Comparison of ENCODE assay signal across 27 mouse cellular contexts in the genomic region with DNA sequence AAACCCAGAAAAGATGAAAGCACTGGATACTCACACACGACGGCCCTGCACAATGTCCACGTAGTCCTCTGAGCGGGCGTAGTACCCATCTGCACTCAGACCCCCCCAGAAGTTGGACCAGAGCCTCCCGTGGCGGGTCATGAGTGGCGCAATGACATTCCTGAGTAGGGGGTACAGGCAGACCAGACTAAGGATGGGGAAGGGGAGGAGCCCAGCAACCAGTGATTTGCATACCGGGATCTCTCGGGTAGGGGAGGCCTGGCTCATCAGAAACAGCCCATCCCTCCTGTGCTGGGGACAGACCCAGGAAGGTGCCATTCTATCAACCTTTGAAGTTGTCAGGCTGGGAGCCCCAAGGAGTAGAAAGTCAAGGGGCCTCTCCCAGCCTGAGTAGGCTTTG. TPM values are rescaled to one million over a fixed set of nuclear protein-coding genes. Genes with fewer than 3 reads are reported as not detected.
DNase-seq lines count a peak whose midpoint lies in the region; ATAC-seq and TF ChIP-seq lines count a peak whose summit lies in the region.
"Had no signal": no experiment of that assay in that cellular context is flagged by ENCODE, and none has a peak within 500 bp of the region (broad histone marks: within the 10 kb centered on the region; RNA-seq: fewer than 3 reads in every experiment).

No protein-coding gene starts in this region.

- H3K4me2 ChIP-seq in forebrain, embryonic 11.5 days (ENCODE audit: low read depth, low read length, severe bottlenecking): no peak overlapping the region
- no peak overlapping the region for H3K4me2 ChIP-seq in forebrain, postnatal 0 days (ENCODE audit: low read depth)
- no peak overlapping the region for H3K4me2 ChIP-seq in hindbrain, embryonic 12.5 days (replicated peaks)
- no peak overlapping the region for H3K4me2 ChIP-seq in limb, embryonic 11.5 days (ENCODE audit: low read depth, severe bottlenecking)
- H3K4me2 ChIP-seq in embryonic facial prominence, embryonic 13.5 days: peak overlapping the region; percentile 18; the same call in 1 of the 2 replicates
- H3K4me2 ChIP-seq: embryonic facial prominence, embryonic 12.5 days; liver, embryonic 15.5 days; lung, embryonic 14.5 days; neural tube, embryonic 13.5 days had no signal

- H3K27ac ChIP-seq in forebrain, embryonic 11.5 days (ENCODE audit: low read depth, low read length): no peak overlapping the region
- H3K27ac ChIP-seq in forebrain, postnatal 0 days (ENCODE audit: low read depth, low read length): no peak overlapping the region
- H3K27ac ChIP-seq in hindbrain, embryonic 12.5 days: no peak overlapping the region
- no peak overlapping the region for H3K27ac ChIP-seq in hindbrain, embryonic 10.5 days
- H3K27ac ChIP-seq in limb, embryonic 11.5 days (replicated peaks; ENCODE audit: low read depth, low read length): no peak overlapping the region
- H3K27ac ChIP-seq in limb, embryonic 10.5 days: no peak overlapping the region
- H3K27ac ChIP-seq in embryonic facial prominence, embryonic 13.5 days: no peak overlapping the region
- H3K27ac ChIP-seq: embryonic facial prominence, embryonic 12.5 days; liver, embryonic 15.5 days; neural tube, embryonic 13.5 days had no signal

- no peak for DNase-seq in forebrain, embryonic 11.5 days (ENCODE audit: low spot score)
- no peak for DNase-seq in forebrain, postnatal 0 days
- DNase-seq in hindbrain, embryonic 10.5 days (ENCODE audit: low spot score): no peak
- DNase-seq in limb, embryonic 11.5 days (ENCODE audit: low spot score): no peak
- no peak for DNase-seq in limb, embryonic 10.5 days (ENCODE audit: low spot score)
- DNase-seq in gastrocnemius, adult 18-20 months (ENCODE audit: low spot score): no peak
- DNase-seq: adrenal gland, adult 8-10 months; cerebellum, adult 8-10 months; cerebellum, postnatal 25 days; gastrocnemius, postnatal 10 days; heart, postnatal 14 days; kidney, adult 18-20 months; kidney, postnatal 10 days; layer of hippocampus, postnatal 36 days; left cerebral cortex, postnatal 4 days; lung, embryonic 14.5 days; lung, postnatal 14 days; thymus, adult 2 months; thymus, postnatal 36 days had no signal

- H3K27me3 ChIP-seq in forebrain, embryonic 11.5 days (ENCODE audit: control insufficient read depth, insufficient read depth, low read length): no peaks in the 10 kb centered on the region
- H3K27me3 ChIP-seq in forebrain, postnatal 0 days (ENCODE audit: insufficient read depth, low read length): no peaks in the 10 kb centered on the region
- H3K27me3 ChIP-seq in hindbrain, embryonic 12.5 days: no peaks in the 10 kb centered on the region
- H3K27me3 ChIP-seq in hindbrain, embryonic 10.5 days (ENCODE audit: insufficient read depth, poor library complexity, severe bottlenecking): no peaks in the 10 kb centered on the region
- H3K27me3 ChIP-seq in limb, embryonic 11.5 days (ENCODE audit: control insufficient read depth, insufficient read depth, low read length): no peaks in the 10 kb centered on the region
- H3K27me3 ChIP-seq in limb, embryonic 10.5 days (ENCODE audit: low read depth, poor library complexity, severe bottlenecking): no peaks in the 10 kb centered on the region
- no peaks in the 10 kb centered on the region for H3K27me3 ChIP-seq in embryonic facial prominence, embryonic 13.5 days
- H3K27me3 ChIP-seq: embryonic facial prominence, embryonic 12.5 days; liver, embryonic 15.5 days; neural tube, embryonic 13.5 days had no signal

- no peak overlapping the region for H3K9ac ChIP-seq in forebrain, embryonic 11.5 days (ENCODE audit: low read length)
- H3K9ac ChIP-seq in forebrain, postnatal 0 days: no peak overlapping the region
- H3K9ac ChIP-seq in hindbrain, embryonic 12.5 days: no peak overlapping the region
- no peak overlapping the region for H3K9ac ChIP-seq in limb, embryonic 11.5 days (ENCODE audit: low read length)
- no peak overlapping the region for H3K9ac ChIP-seq in embryonic facial prominence, embryonic 13.5 days
- H3K9ac ChIP-seq: embryonic facial prominence, embryonic 12.5 days; liver, embryonic 15.5 days; lung, embryonic 14.5 days; neural tube, embryonic 13.5 days had no signal

- ATAC-seq in forebrain, embryonic 11.5 days (replicated peaks; ENCODE audit: low FRiP score): peak; percentile 35; the same call in 1 of the 2 replicates
- ATAC-seq in forebrain, postnatal 0 days: no peak
- ATAC-seq in hindbrain, embryonic 12.5 days (ENCODE audit: low FRiP score): 0 out of 2 replicates have a peak, but pooled peaks have one; percentile 13
- ATAC-seq in limb, embryonic 11.5 days (ENCODE audit: insufficient number of reproducible peaks, low FRiP score, low TSS enrichment, low read depth): 0 out of 2 replicates have a peak, but pooled peaks have one; percentile 31
- no peak for ATAC-seq in embryonic facial prominence, embryonic 13.5 days (ENCODE audit: insufficient number of reproducible peaks, insufficient read depth, low FRiP score, low TSS enrichment, low read depth)
- ATAC-seq: forebrain, embryonic 16.5 days had no signal

- no peaks in the 10 kb centered on the region for H3K36me3 ChIP-seq in forebrain, embryonic 11.5 days (ENCODE audit: control insufficient read depth, insufficient read depth, low read length)
- H3K36me3 ChIP-seq in forebrain, postnatal 0 days (ENCODE audit: insufficient read depth): no peaks in the 10 kb centered on the region
- H3K36me3 ChIP-seq in hindbrain, embryonic 12.5 days: 0 out of 2 replicates have a peak, but pooled peaks cover 8% of the 10 kb centered on the region
- peaks cover 48% of the 10 kb centered on the region for H3K36me3 ChIP-seq in hindbrain, embryonic 10.5 days
- peaks cover 7% of the 10 kb centered on the region; the same call in 1 of the 2 replicates for H3K36me3 ChIP-seq in limb, embryonic 11.5 days (ENCODE audit: control insufficient read depth, insufficient read depth, low read length)
- peaks cover 80% of the 10 kb centered on the region for H3K36me3 ChIP-seq in limb, embryonic 10.5 days
- peaks cover 82% of the 10 kb centered on the region for H3K36me3 ChIP-seq in embryonic facial prominence, embryonic 13.5 days
- H3K36me3 ChIP-seq: G1E; neural tube, embryonic 13.5 days had no signal

- H3K9me3 ChIP-seq in forebrain, embryonic 11.5 days (ENCODE audit: control insufficient read depth, low read length): no peaks in the 10 kb centered on the region
- H3K9me3 ChIP-seq in forebrain, postnatal 0 days (ENCODE audit: low read length): no peaks in the 10 kb centered on the region
- no peaks in the 10 kb centered on the region for H3K9me3 ChIP-seq in hindbrain, embryonic 12.5 days (replicated peaks)
- H3K9me3 ChIP-seq in hindbrain, embryonic 10.5 days: no peaks in the 10 kb centered on the region
- H3K9me3 ChIP-seq in limb, embryonic 11.5 days (ENCODE audit: control insufficient read depth, low read length): no peaks in the 10 kb centered on the region
- H3K9me3 ChIP-seq in limb, embryonic 10.5 days (replicated peaks): no peaks in the 10 kb centered on the region
- H3K9me3 ChIP-seq in embryonic facial prominence, embryonic 13.5 days: no peaks in the 10 kb centered on the region
- H3K9me3 ChIP-seq: embryonic facial prominence, embryonic 12.5 days; G1E; liver, embryonic 15.5 days; neural tube, embryonic 13.5 days had no signal

- H3K4me3 ChIP-seq in forebrain, embryonic 11.5 days (ENCODE audit: low read depth, low read length): no peak overlapping the region
- H3K4me3 ChIP-seq in forebrain, postnatal 0 days (ENCODE audit: low read depth, low read length): no peak overlapping the region
- no peak overlapping the region for H3K4me3 ChIP-seq in hindbrain, embryonic 12.5 days
- H3K4me3 ChIP-seq in hindbrain, embryonic 10.5 days: no peak overlapping the region
- H3K4me3 ChIP-seq in limb, embryonic 11.5 days (ENCODE audit: low read depth, low read length): no peak overlapping the region
- no peak overlapping the region for H3K4me3 ChIP-seq in limb, embryonic 10.5 days
- H3K4me3 ChIP-seq in embryonic facial prominence, embryonic 13.5 days: no peak overlapping the region
- H3K4me3 ChIP-seq: embryonic facial prominence, embryonic 12.5 days; erythroblast, embryonic 14.5 days; liver, embryonic 15.5 days; neural tube, embryonic 13.5 days had no signal

- H3K4me1 ChIP-seq in forebrain, embryonic 11.5 days (replicated peaks; ENCODE audit: control insufficient read depth, insufficient read depth, low read length): peaks cover 2% of the 10 kb centered on the region; the same call in 1 of the 2 replicates
- no peaks in the 10 kb centered on the region for H3K4me1 ChIP-seq in forebrain, postnatal 0 days (ENCODE audit: insufficient read depth)
- 0 out of 2 replicates have a peak, but pooled peaks cover 4% of the 10 kb centered on the region for H3K4me1 ChIP-seq in hindbrain, embryonic 12.5 days
- peaks cover 9% of the 10 kb centered on the region for H3K4me1 ChIP-seq in hindbrain, embryonic 10.5 days (replicated peaks)
- no peaks in the 10 kb centered on the region for H3K4me1 ChIP-seq in limb, embryonic 11.5 days (ENCODE audit: control insufficient read depth, insufficient read depth, low read length)
- peaks cover 8% of the 10 kb centered on the region; the same call in 1 of the 2 replicates for H3K4me1 ChIP-seq in limb, embryonic 10.5 days
- H3K4me1 ChIP-seq in embryonic facial prominence, embryonic 13.5 days: peaks cover 6% of the 10 kb centered on the region; the same call in 1 of the 2 replicates
- H3K4me1 ChIP-seq: embryonic facial prominence, embryonic 12.5 days; neural tube, embryonic 13.5 days had no signal

- no peak for TF ChIP-seq CTCF in forebrain, postnatal 0 days (IDR thresholded peaks at IDR 0.05; ENCODE audit: low read depth)

- 29% methylated on average over 10 of the region's 10 CpGs for WGBS in forebrain, embryonic 11.5 days
- 29% methylated on average over 10 of the region's 10 CpGs for WGBS in forebrain, postnatal 0 days
- 31% methylated on average over 10 of the region's 10 CpGs for WGBS in hindbrain, embryonic 12.5 days
- WGBS in hindbrain, embryonic 10.5 days: 30% methylated on average over 10 of the region's 10 CpGs
- 21% methylated on average over 10 of the region's 10 CpGs for WGBS in limb, embryonic 11.5 days
- 18% methylated on average over 10 of the region's 10 CpGs for WGBS in limb, embryonic 10.5 days
- 28% methylated on average over 10 of the region's 10 CpGs for WGBS in embryonic facial prominence, embryonic 13.5 days

RNA-seq across cellular contexts. Expression of a gene that starts 15.6 kb away (rescaled TPM):
- 21.6 and 26.6 TPM in 2 replicates for polyA plus RNA-seq in forebrain, embryonic 11.5 days (2014; fragmentation: Nextera tagmentation; extraction: Ambion mirVana)
- total RNA-seq in forebrain, postnatal 0 days (2014; rRNA removed): 13.5 and 18.8 TPM in 2 replicates
- polyA plus RNA-seq in forebrain, postnatal 0 days (2015; fragmentation: Nextera tagmentation; extraction: Ambion mirVana): 17.3 and 17.9 TPM in 2 replicates
- polyA plus RNA-seq in hindbrain, embryonic 12.5 days (2016; fragmentation: Nextera tagmentation; extraction: Ambion mirVana): 41.7 and 46.3 TPM in 2 replicates
- polyA plus RNA-seq in hindbrain, embryonic 10.5 days (2016; fragmentation: Nextera tagmentation; extraction: Ambion mirVana): 30.5 and 31.2 TPM in 2 replicates
- polyA plus RNA-seq in limb, embryonic 11.5 days (2014; fragmentation: Nextera tagmentation; extraction: Ambion mirVana): 39.0 and 40.9 TPM in 2 replicates
- polyA plus RNA-seq in limb, embryonic 10.5 days (2016; fragmentation: Nextera tagmentation; extraction: Ambion mirVana): 29.1 and 31.5 TPM in 2 replicates
- 68.6 and 76.3 TPM in 2 replicates for polyA plus RNA-seq in embryonic facial prominence, embryonic 13.5 days (2015; fragmentation: Nextera tagmentation; extraction: Ambion mirVana)
- total RNA-seq in gastrocnemius, adult 18-20 months (2021): 10 to 100 TPM; 16.0 to 17.2 TPM

RNA-seq across cellular contexts. Expression of a gene that starts 16.5 kb away (rescaled TPM):
- polyA plus RNA-seq in forebrain, embryonic 11.5 days (2014; fragmentation: Nextera tagmentation; extraction: Ambion mirVana): 47.5 and 49.0 TPM in 2 replicates
- 57.8 and 69.9 TPM in 2 replicates for total RNA-seq in forebrain, postnatal 0 days (2014; rRNA removed)
- polyA plus RNA-seq in forebrain, postnatal 0 days (2015; fragmentation: Nextera tagmentation; extraction: Ambion mirVana): 59.4 and 83.3 TPM in 2 replicates
- polyA plus RNA-seq in hindbrain, embryonic 12.5 days (2016; fragmentation: Nextera tagmentation; extraction: Ambion mirVana): 69.7 and 73.1 TPM in 2 replicates
- 43.4 and 52.4 TPM in 2 replicates for polyA plus RNA-seq in hindbrain, embryonic 10.5 days (2016; fragmentation: Nextera tagmentation; extraction: Ambion mirVana)
- 20.7 and 23.7 TPM in 2 replicates for polyA plus RNA-seq in limb, embryonic 11.5 days (2014; fragmentation: Nextera tagmentation; extraction: Ambion mirVana)
- polyA plus RNA-seq in limb, embryonic 10.5 days (2016; fragmentation: Nextera tagmentation; extraction: Ambion mirVana): 29.7 and 31.5 TPM in 2 replicates
- polyA plus RNA-seq in embryonic facial prominence, embryonic 13.5 days (2015; fragmentation: Nextera tagmentation; extraction: Ambion mirVana): 34.3 and 34.6 TPM in 2 replicates
- total RNA-seq in gastrocnemius, adult 18-20 months (2021): 100 to 1,000 TPM; 403 to 443 TPM

RNA-seq across cellular contexts. Expression of a gene that starts 19.7 kb away (rescaled TPM):
- 16.3 and 16.7 TPM in 2 replicates for polyA plus RNA-seq in forebrain, embryonic 11.5 days (2014; fragmentation: Nextera tagmentation; extraction: Ambion mirVana)
- total RNA-seq in forebrain, postnatal 0 days (2014; rRNA removed): 43.4 and 57.7 TPM in 2 replicates
- 12.0 and 12.8 TPM in 2 replicates for polyA plus RNA-seq in forebrain, postnatal 0 days (2015; fragmentation: Nextera tagmentation; extraction: Ambion mirVana)
- polyA plus RNA-seq in hindbrain, embryonic 12.5 days (2016; fragmentation: Nextera tagmentation; extraction: Ambion mirVana): 26.7 and 27.7 TPM in 2 replicates
- polyA plus RNA-seq in hindbrain, embryonic 10.5 days (2016; fragmentation: Nextera tagmentation; extraction: Ambion mirVana): 11.9 and 14.9 TPM in 2 replicates
- 17.4 and 19.7 TPM in 2 replicates for polyA plus RNA-seq in limb, embryonic 11.5 days (2014; fragmentation: Nextera tagmentation; extraction: Ambion mirVana)
- polyA plus RNA-seq in limb, embryonic 10.5 days (2016; fragmentation: Nextera tagmentation; extraction: Ambion mirVana): 13.3 and 13.5 TPM in 2 replicates
- 14.3 and 17.7 TPM in 2 replicates for polyA plus RNA-seq in embryonic facial prominence, embryonic 13.5 days (2015; fragmentation: Nextera tagmentation; extraction: Ambion mirVana)
- 10 to 100 TPM; 19.2 to 19.8 TPM for total RNA-seq in gastrocnemius, adult 18-20 months (2021)

RNA-seq across cellular contexts. Expression of a gene that starts 52.2 kb away (rescaled TPM):
- polyA plus RNA-seq in forebrain, embryonic 11.5 days (2014; fragmentation: Nextera tagmentation; extraction: Ambion mirVana): 15.4 and 17.1 TPM in 2 replicates
- 7.4 and 8.5 TPM in 2 replicates for total RNA-seq in forebrain, postnatal 0 days (2014; rRNA removed)
- polyA plus RNA-seq in forebrain, postnatal 0 days (2015; fragmentation: Nextera tagmentation; extraction: Ambion mirVana): 2.7 and 4.2 TPM in 2 replicates
- polyA plus RNA-seq in hindbrain, embryonic 12.5 days (2016; fragmentation: Nextera tagmentation; extraction: Ambion mirVana): 13.5 and 13.8 TPM in 2 replicates
- 13.5 and 15.8 TPM in 2 replicates for polyA plus RNA-seq in hindbrain, embryonic 10.5 days (2016; fragmentation: Nextera tagmentation; extraction: Ambion mirVana)
- polyA plus RNA-seq in limb, embryonic 11.5 days (2014; fragmentation: Nextera tagmentation; extraction: Ambion mirVana): 14.7 and 16.6 TPM in 2 replicates
- polyA plus RNA-seq in limb, embryonic 10.5 days (2016; fragmentation: Nextera tagmentation; extraction: Ambion mirVana): 13.5 and 13.7 TPM in 2 replicates
- 13.8 and 14.9 TPM in 2 replicates for polyA plus RNA-seq in embryonic facial prominence, embryonic 13.5 days (2015; fragmentation: Nextera tagmentation; extraction: Ambion mirVana)
- total RNA-seq in gastrocnemius, adult 18-20 months (2021): 1 to 10 TPM; 5.5 to 7.0 TPM
- total RNA-seq: G1E had no signal
- polyA plus RNA-seq: erythroblast, embryonic 14.5 days; G1E had no signal

RNA-seq across cellular contexts. Expression of a gene that starts 52.4 kb away (rescaled TPM):
- polyA plus RNA-seq in forebrain, embryonic 11.5 days (2014; fragmentation: Nextera tagmentation; extraction: Ambion mirVana): 53.6 and 54.1 TPM in 2 replicates
- 32.9 and 35.7 TPM in 2 replicates for total RNA-seq in forebrain, postnatal 0 days (2014; rRNA removed)
- polyA plus RNA-seq in forebrain, postnatal 0 days (2015; fragmentation: Nextera tagmentation; extraction: Ambion mirVana): 31.7 and 32.3 TPM in 2 replicates
- 45.2 and 46.1 TPM in 2 replicates for polyA plus RNA-seq in hindbrain, embryonic 12.5 days (2016; fragmentation: Nextera tagmentation; extraction: Ambion mirVana)
- polyA plus RNA-seq in hindbrain, embryonic 10.5 days (2016; fragmentation: Nextera tagmentation; extraction: Ambion mirVana): 67.6 and 69.3 TPM in 2 replicates
- polyA plus RNA-seq in limb, embryonic 11.5 days (2014; fragmentation: Nextera tagmentation; extraction: Ambion mirVana): 33.2 and 34.1 TPM in 2 replicates
- polyA plus RNA-seq in limb, embryonic 10.5 days (2016; fragmentation: Nextera tagmentation; extraction: Ambion mirVana): 57.4 and 64.2 TPM in 2 replicates
- polyA plus RNA-seq in embryonic facial prominence, embryonic 13.5 days (2015; fragmentation: Nextera tagmentation; extraction: Ambion mirVana): 46.1 and 51.3 TPM in 2 replicates
- total RNA-seq in gastrocnemius, adult 18-20 months (2021): 1 to 10 TPM; 4.5 to 6.1 TPM
- polyA plus RNA-seq: G1E had no signal

Comparison
In these comparisons a context has a peak if more than half of its experiments do, and no peak if none do; other contexts are left out.
1. ATAC-seq: peak in forebrain, embryonic 11.5 days (single experiment), hindbrain, embryonic 12.5 days (single experiment) and limb, embryonic 11.5 days (single experiment); none in forebrain, postnatal 0 days (single experiment) and embryonic facial prominence, embryonic 13.5 days (single experiment).